Mouse (Mus musculus) heart, adult 18-20 months (tissue): ENCODE measurements around the gene Smim11. TPM values are rescaled to one million over a fixed set of nuclear protein-coding genes. Genes with fewer than 3 reads are reported as not detected.

Experiments used
- DNase-seq, 2 experiments: peaks; one replicate each; pipeline ENCODE4 v3.0.0; 2021 to 2022; ENCODE audit warnings: mixed read lengths in 1 of 2
- long read RNA-seq, 2 experiments: library from polyadenylated mRNA; stranded (forward); transcript quantifications; one replicate each; pipeline ENCODE4 v2.0.0; 2021
- total RNA-seq, 2 experiments: library from RNA; stranded (reverse); gene quantifications; 2 replicates each; pipeline ENCODE4 v1.2.3; 2021

Smim11 gene
- 10 to 100 TPM; 80.8 to 88.3 TPM for total RNA-seq
- long read RNA-seq, experiment 1, transcript Smim11-201 (4 exons, 517 nt), result major isoform, 172 of 181 reads
- long read RNA-seq, experiment 1, partial matches to known transcripts, result 5 of 181 reads
- long read RNA-seq, experiment 1, other reads (novel, unspliced or antisense), result 4 of 181 reads
- long read RNA-seq, experiment 2, transcript Smim11-201 (4 exons, 517 nt), result major isoform, 114 of 122 reads
- long read RNA-seq, experiment 2, partial matches to known transcripts, result 3 of 122 reads
- long read RNA-seq, experiment 2, other reads (novel, unspliced or antisense), result 5 of 122 reads

- DNase-seq, result peak; percentile 97 to 99
Measured at GRCm38 (mm10) chr16:92300649-92301411, at the start of gene Smim11. Gene Smim11 (plus strand): TSS chr16:92301286.

DNA sequence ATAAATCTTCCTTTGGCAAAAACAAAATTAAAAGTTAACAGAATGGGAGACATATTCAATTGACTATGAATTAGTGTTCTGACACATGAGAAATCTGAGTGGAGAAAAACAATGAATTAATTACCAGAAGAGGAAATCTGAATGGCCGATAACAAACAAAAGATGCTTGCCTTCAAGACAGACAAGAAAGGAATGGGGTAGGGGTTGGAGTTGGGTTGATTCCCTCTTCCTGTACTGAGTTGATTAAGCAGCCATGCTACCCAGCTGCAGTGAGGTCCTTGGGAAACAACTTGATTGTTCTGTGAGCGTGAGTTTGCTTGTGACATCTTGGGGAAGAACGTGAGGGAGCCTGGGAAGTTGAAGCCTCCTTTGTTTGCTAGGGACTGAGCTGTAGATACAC, 46.8 kb upstream of the Smim11 start:
- DNase-seq, result no peak

DNA sequence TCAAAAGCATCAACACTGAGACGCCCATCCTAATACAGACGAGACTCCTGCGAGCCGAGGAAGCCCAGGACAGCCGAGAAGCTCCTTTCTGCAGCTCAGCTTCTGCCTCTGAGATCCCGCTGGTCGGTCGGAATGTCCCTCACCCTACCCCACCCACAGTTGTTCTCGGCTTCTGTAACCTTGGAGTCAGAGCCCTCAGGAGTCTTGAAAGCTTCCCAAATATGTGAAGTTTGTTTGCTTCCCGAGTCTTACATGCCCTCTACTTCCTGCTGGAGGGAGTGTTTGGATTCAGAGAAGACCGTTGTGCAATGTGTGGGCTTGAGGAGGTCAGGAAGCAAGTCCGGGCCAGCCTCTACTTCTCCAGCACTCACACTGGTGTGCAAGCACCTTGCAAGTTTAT, 33.2 kb upstream of the Smim11 start:
- no peak for DNase-seq

DNA sequence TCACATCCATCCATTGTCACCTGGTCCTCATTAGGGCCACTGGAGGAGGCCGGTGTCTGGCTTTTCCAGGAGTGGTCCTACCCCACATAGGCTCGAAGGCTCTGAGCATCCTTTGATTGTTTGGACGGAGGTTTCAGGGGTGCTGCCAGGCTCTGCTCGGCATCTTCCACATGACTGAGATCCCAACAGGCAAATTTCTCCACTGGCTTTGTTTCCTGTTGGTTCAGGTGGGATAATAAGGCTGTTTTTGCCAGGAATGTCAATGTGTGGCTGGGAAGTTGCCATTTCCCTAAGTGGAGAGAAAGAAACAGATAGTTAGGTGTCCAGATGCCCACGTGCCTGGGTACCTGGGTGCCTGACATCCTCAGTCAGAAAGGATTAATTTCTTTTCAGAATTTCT, 26.6 kb upstream of the Smim11 start:
- no peak for DNase-seq

GRCm38 (mm10) chr16:92275526-92275925, 25.6 kb upstream of the Smim11 start:
- DNase-seq, result peak; percentile 12 to 28

DNA sequence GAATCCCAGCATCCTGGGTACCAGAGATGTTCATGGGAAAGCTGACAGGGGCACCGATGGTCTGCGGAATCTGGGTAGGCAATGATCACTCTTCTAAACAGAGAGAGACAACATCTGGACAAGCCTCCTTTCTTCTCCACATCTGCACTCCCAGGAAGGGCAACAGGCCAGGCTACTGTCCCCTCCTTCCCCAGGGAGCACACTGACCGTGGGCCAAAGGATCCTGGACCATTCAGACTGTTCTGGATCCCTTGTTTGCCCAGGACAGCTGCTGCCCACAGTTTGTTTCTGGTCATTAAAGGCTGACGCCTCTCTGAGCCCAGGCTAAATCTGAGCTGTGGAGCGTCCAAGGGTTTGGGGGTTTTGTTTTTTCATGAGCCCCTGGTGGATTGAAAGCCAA, 18.4 kb upstream of the Smim11 start:
- DNase-seq, result peak in 1 of 2 experiments; percentile 13

GRCm38 (mm10) chr16:92285068-92285467, 16.0 kb upstream of the Smim11 start:
- no peak for DNase-seq

- DNase-seq, result peak; percentile 66 to 94
Measured at GRCm38 (mm10) chr16:92286609-92287008, 14.5 kb upstream of the Smim11 start.

- no peak for DNase-seq
Measured at GRCm38 (mm10) chr16:92288778-92289177, 12.3 kb upstream of the Smim11 start.

DNA sequence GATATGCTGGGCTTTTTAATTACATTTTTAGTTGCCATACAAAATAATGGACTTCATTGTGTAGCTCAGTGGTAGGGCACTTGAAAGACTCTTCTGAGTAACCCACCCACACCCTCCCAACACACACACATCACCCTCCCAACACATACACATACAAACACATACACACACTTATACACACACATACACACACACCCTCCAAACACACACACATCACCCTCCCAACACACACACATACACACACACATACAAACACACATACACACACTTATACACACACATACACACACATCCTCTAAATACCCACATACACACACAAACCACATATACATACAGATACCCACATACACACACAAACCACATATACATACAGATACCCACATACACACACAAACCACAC, 11.0 kb upstream of the Smim11 start:
- no peak for DNase-seq

DNA sequence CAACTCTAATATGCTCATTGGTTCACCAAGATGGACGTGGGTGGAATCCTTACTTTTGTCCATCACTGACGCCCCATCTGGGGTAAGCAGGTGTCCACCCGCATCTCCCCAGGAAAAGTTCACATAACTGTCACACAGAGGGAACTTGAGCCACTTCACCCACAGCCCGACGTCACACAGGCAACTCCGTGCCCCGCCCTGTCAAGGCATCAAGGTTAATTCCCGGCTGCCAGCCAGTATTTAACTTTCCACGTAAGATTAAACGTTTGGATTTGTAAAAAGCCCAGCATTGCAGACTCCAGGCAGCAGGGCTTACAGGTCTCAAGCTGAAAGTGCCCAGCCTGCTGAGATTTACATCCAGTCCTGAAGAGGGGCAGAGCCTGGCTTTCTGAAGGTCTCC, 9.0 kb upstream of the Smim11 start, which contains the start of gene Kcne2:
TSS of gene Kcne2 (plus strand) at position 289 of the 400 bp plus-strand sequence.
- DNase-seq, result no peak

DNA sequence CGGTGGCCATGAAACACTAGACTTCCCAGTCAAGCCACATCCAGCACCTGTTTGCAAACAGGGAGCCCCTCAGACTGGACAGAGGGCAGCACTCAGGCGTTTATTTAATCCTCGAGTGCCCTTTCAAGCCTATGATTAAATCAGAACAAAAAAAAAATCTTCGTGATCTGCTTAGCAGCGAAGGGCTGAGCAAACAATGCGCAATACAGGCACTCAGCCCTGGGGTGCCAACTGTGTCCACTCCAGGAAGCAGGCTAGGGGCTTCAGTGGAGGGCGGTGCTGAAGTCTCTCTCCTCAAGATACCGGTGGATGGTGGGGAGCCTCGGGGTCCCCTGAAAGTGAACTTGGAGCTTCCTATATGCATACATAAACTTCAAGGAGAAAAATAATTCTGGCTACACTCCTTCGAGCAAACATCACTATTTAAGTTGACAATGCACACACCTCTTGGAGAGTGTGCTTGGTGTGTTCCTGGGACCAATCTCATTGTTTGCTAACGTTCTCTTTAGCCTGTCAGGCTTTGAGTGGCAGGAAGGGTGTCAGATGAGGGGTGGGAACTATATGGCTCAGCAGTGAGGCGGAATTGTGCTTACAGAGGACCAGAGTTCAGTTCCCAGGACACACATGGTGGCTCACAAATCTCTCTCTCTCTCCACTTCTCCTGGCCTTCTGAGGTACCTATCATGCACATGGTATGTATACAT, 6.7 kb upstream of the Smim11 start:
- DNase-seq, result no peak

- DNase-seq, result no peak
Measured at GRCm38 (mm10) chr16:92295328-92295727, 5.8 kb upstream of the Smim11 start.

- no peak for DNase-seq
Measured at GRCm38 (mm10) chr16:92301412-92301806, 323 bp downstream of the Smim11 start.

GRCm38 (mm10) chr16:92301989-92302388, 903 bp downstream of the Smim11 start:
- DNase-seq, result peak; percentile 50 to 59

- no peak for DNase-seq
Measured at GRCm38 (mm10) chr16:92302506-92302905, 1.4 kb downstream of the Smim11 start.

GRCm38 (mm10) chr16:92305519-92305918, 4.4 kb downstream of the Smim11 start:
- DNase-seq, result no peak

DNA sequence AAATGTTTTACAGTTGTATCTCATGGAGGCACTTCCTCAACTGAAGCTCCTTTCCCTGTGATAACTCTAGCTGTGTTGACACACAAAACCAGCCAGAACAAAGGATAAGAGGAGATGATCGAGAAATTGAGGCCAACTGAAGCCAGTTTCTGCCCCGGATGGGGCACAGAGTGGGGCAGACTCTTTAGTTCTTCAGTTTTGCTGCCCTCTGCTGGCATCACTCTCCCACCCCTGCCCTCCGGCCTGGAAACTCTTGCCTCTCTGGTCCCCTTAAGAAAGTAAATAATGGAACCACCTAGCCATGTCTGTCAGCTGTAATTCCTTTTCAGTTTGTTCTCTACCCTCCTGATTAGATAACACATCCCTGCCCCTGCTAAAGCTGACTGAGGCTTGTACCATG, 6.9 kb downstream of the Smim11 start:
- no peak for DNase-seq

DNA sequence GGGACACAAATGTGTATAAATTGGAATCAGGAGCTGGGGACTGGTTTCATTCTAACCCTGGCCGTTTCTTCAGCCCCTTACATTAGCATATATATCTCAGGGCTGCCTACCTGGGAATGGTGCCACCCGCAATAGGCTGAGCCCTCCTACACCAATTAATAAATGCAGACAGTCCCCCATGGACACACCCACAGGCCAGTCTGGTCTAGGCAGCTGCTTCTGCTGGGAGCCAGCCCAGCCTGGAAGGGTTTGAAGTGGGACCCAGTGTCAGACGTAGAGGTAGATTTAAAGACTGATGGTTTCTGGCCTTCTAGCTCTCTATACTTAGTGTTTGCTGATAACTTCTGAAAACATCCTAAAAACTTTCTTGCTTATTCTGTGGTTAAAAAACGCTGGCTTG, 8.0 kb downstream of the Smim11 start:
- no peak for DNase-seq

DNA sequence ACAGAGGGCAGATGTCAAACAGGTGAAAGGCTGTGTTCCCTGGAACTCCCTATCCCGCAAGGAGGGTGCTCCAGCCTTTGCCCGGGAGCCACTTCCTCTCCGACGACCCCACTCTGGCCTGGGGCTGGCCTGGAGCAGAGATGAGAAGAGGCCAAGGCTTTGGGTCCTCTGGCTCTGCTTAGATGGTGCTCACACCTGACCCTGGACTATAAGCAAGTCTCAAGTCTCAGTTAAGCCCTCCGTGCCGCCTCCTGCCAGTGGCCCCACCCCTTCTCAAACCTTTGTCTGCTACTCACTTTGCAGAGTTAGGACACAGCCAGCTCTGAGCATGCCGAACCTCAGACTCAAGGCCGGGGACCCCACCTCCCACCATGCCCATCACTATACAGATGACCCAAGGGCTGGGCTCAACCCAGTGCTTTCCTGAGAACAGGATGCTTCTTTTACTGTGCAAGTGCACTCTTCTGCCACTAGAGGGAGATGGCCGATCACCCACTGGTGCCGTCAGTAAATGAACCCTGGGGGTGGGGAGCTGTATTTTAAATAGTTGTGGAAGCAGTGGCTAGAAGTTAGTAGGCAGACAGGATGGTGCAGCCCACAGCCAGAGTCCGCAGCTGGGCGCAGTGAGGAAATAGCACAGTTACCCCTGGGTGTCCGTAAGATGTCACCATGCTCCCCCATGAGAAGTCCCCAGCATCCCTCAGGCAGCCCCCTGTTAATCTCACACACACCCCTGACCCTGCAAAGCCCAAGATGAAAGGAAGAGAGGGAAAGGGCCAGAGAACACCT, 13.1 kb downstream of the Smim11 start:
- DNase-seq, result peak; percentile 21 to 50

DNA sequence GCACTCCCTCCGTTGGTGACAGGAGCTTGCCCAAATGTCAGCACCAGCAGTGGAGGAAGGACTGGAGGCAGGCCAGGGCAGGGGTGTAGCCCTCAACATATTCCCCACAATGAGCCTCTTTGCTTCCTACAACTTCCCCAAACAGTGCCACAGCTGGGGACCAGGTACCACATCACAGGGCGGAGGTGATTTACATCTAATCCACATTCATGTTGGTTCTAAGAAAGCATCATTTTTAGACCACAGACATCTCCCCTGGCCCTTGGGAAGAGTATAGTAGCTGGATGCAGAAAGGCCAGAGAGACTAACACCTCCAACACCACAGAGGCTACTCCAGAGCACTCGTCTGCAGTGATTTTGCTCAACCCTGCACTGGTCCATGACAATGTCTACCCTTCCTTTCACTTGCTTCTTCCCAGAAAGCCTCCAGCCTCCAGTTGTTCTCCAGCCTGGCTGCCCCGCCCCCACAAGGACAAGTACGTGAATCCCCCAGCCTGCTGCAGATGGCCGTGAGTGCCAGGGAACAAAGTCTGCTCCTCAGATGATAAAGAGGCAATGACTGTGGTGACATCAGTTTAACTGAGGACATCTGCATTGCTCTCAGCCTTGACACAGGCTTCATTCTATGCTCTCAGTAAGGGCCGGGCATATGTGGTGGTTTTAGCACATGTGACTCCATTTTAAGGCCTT, 15.1 kb downstream of the Smim11 start:
- DNase-seq, result no peak
